Mouse (Mus musculus): ENCODE data around the gene Tmem273. TPM values are rescaled to one million over a fixed set of nuclear protein-coding genes. Genes with fewer than 3 reads are reported as not detected.

Gene Tmem273
- total and polyA plus RNA-seq, 2 experiments, result 1.3 to 2.0 TPM

- no peak for TF ChIP-seq CTCF (IDR thresholded peaks at IDR 0.05; ENCODE audit: low read depth, low read length)
- TF ChIP-seq POLR2A (IDR thresholded peaks at IDR 0.05; ENCODE audit: extremely low read depth, insufficient read depth, low read length), result no peak
- 66% methylated on average over 6 of the region's 6 CpGs for WGBS
Observed at GRCm38 (mm10) chr14:32861149-32861581, 75.4 kb downstream of the Tmem273 start.

GRCm38 (mm10) chr14:32861656-32862055 is 75.9 kb downstream of the Tmem273 start:
- Histone ChIP-seq H3K27me3 (ENCODE audit: control insufficient read depth, insufficient read depth, low read length) (peaks cover 5% of the 10 kb centered on the region; the same call in 1 of the 2 replicates), H3K4me3 (ENCODE audit: insufficient read depth, low read depth, low read length) (no peak overlapping the region), H3K36me3 (ENCODE audit: control insufficient read depth, insufficient read depth, low read length) (no peaks in the 10 kb centered on the region), H3K9ac (ENCODE audit: low read depth, low read length) (no peak overlapping the region), H3K27ac (replicated peaks; ENCODE audit: insufficient read depth, low read depth, low read length) (no peak overlapping the region), H3K79me2 (ENCODE audit: control insufficient read depth, insufficient read depth, low read length) (no peaks in the 10 kb centered on the region), H3K4me1 (ENCODE audit: control insufficient read depth, insufficient read depth, low read length) (peaks cover 7% of the 10 kb centered on the region; the same call in 1 of the 2 replicates)
- TF ChIP-seq POLR2A (IDR thresholded peaks at IDR 0.05; ENCODE audit: extremely low read depth, insufficient read depth, low read length), result no peak
- no peak for TF ChIP-seq CTCF (IDR thresholded peaks at IDR 0.05; ENCODE audit: low read depth, low read length)
- 74% methylated on average over 2 of the region's 2 CpGs for WGBS
- no peak for DNase-seq (ENCODE audit: extremely low read depth, low read depth, low spot score)

More at GRCm38 (mm10) chr14:32861149-32861581, 75.4 kb downstream of the Tmem273 start:
- H3K9ac ChIP-seq (ENCODE audit: low read depth, low read length), result no peak overlapping the region
- peaks cover 6% of the 10 kb centered on the region; the same call in 1 of the 2 replicates for H3K27me3 ChIP-seq (ENCODE audit: control insufficient read depth, insufficient read depth, low read length)
- no peaks in the 10 kb centered on the region for H3K79me2 ChIP-seq (ENCODE audit: control insufficient read depth, insufficient read depth, low read length)
- H3K27ac ChIP-seq (replicated peaks; ENCODE audit: insufficient read depth, low read depth, low read length), result no peak overlapping the region
- H3K4me1 ChIP-seq (ENCODE audit: control insufficient read depth, insufficient read depth, low read length), result peaks cover 7% of the 10 kb centered on the region; the same call in 1 of the 2 replicates
- no peaks in the 10 kb centered on the region for H3K36me3 ChIP-seq (ENCODE audit: control insufficient read depth, insufficient read depth, low read length)
- peak; percentile 17 for DNase-seq (ENCODE audit: extremely low read depth, low read depth, low spot score)
- no peak overlapping the region for H3K4me3 ChIP-seq (ENCODE audit: insufficient read depth, low read depth, low read length)

- no peak for TF ChIP-seq CTCF (IDR thresholded peaks at IDR 0.05; ENCODE audit: low read depth, low read length)
- TF ChIP-seq POLR2A (IDR thresholded peaks at IDR 0.05; ENCODE audit: extremely low read depth, insufficient read depth, low read length), result no peak
- Histone ChIP-seq H3K4me3 (ENCODE audit: insufficient read depth, low read depth, low read length) (no peak overlapping the region), H3K4me1 (ENCODE audit: control insufficient read depth, insufficient read depth, low read length) (no peaks in the 10 kb centered on the region), H3K27me3 (ENCODE audit: control insufficient read depth, insufficient read depth, low read length) (no peaks in the 10 kb centered on the region), H3K27ac (replicated peaks; ENCODE audit: insufficient read depth, low read depth, low read length) (no peak overlapping the region), H3K9ac (ENCODE audit: low read depth, low read length) (no peak overlapping the region), H3K36me3 (ENCODE audit: control insufficient read depth, insufficient read depth, low read length) (no peaks in the 10 kb centered on the region), H3K79me2 (ENCODE audit: control insufficient read depth, insufficient read depth, low read length) (no peaks in the 10 kb centered on the region)
- no peak for DNase-seq (ENCODE audit: extremely low read depth, low read depth, low spot score)
- 67% methylated on average over 3 of the region's 3 CpGs for WGBS
Observed at GRCm38 (mm10) chr14:32865331-32865730, 79.6 kb downstream of the Tmem273 start.

Other genes starting within 250 kb of the Tmem273 start
- gene Prrxl1, start 186.6 kb upstream of the Tmem273 start, total RNA-seq (2014; rRNA removed), result not detected in 2 replicates
- gene Prrxl1, start 186.6 kb upstream of the Tmem273 start, polyA plus RNA-seq (2012; rRNA removed), result not detected in 2 replicates
- gene 3425401B19Rik, start 100.7 kb upstream of the Tmem273 start, total RNA-seq (2014; rRNA removed), result 0.09 TPM in 1 of 2 replicates, not detected in the other
- not detected in 2 replicates for gene 3425401B19Rik, start 100.7 kb upstream of the Tmem273 start, polyA plus RNA-seq (2012; rRNA removed)
- 0.09 and 0.13 TPM in 2 replicates for gene Fam170b, start 48.0 kb downstream of the Tmem273 start, total RNA-seq (2014; rRNA removed)
- 0.05 TPM in 1 of 2 replicates, not detected in the other for gene Fam170b, start 48.0 kb downstream of the Tmem273 start, polyA plus RNA-seq (2012; rRNA removed)
- gene Vstm4, start 70.8 kb downstream of the Tmem273 start, total RNA-seq (2014; rRNA removed), result 0.92 and 1.3 TPM in 2 replicates
- 0.81 and 0.91 TPM in 2 replicates for gene Vstm4, start 70.8 kb downstream of the Tmem273 start, polyA plus RNA-seq (2012; rRNA removed)
- gene Lrrc18, start 205.4 kb downstream of the Tmem273 start, total RNA-seq (2014; rRNA removed), result 0.20 and 0.28 TPM in 2 replicates
- gene Lrrc18, start 205.4 kb downstream of the Tmem273 start, polyA plus RNA-seq (2012; rRNA removed), result 0.07 and 0.14 TPM in 2 replicates